Mouse (Mus musculus) small intestine, adult 2 months (tissue): ENCODE data around the gene Fam208a. TPM values are rescaled to one million over a fixed set of nuclear protein-coding genes. Genes with fewer than 3 reads are reported as not detected.

Experiments
- H3K27ac ChIP-seq: fragments of 200-500 bp; 2 replicates; pipeline ENCODE4 v1.5.1; 2012; ENCODE audit warnings: low read depth, low read length, control low read depth, inconsistent platforms; ENCODE audit not compliant: insufficient read depth
- H3K27me3 ChIP-seq: fragments of 200-500 bp; 2 replicates; pipeline ENCODE4 v1.6.1; 2012; ENCODE audit warnings: mild to moderate bottlenecking, moderate library complexity, low read length, inconsistent platforms; ENCODE audit not compliant: control insufficient read depth, insufficient read depth
- H3K36me3 ChIP-seq: fragments of 200-500 bp; 2 replicates; pipeline ENCODE4 v1.6.1; 2012; ENCODE audit warnings: mild to moderate bottlenecking, low read length, control low read depth, inconsistent platforms; ENCODE audit not compliant: control insufficient read depth, insufficient read depth
- H3K4me1 ChIP-seq: fragments of 200-500 bp; 2 replicates; pipeline ENCODE4 v1.6.1; 2012; ENCODE audit warnings: low read length, inconsistent platforms, mixed read lengths; ENCODE audit not compliant: control insufficient read depth, insufficient read depth, insufficient read length
- H3K4me3 ChIP-seq: fragments of 200-500 bp; 2 replicates; pipeline ENCODE4 v1.5.1; 2012; ENCODE audit warnings: low read depth, mild to moderate bottlenecking, control low read depth, inconsistent platforms, low read length, moderate library complexity
- CTCF ChIP-seq: fragments of 200-500 bp; IDR thresholded peaks from 2 replicates; pipeline ENCODE4 v1.5.1; 2012; ENCODE audit warnings: low read depth, mild to moderate bottlenecking, control low read depth, inconsistent platforms, low read length, moderate library complexity, mixed read lengths; ENCODE audit not compliant: insufficient replicate concordance, insufficient read length; ENCODE audit errors: extremely low read depth
- POLR2A ChIP-seq: fragments of 200-500 bp; IDR thresholded peaks from 2 replicates; pipeline ENCODE4 v1.6.1; 2012; ENCODE audit warnings: low read depth, mild to moderate bottlenecking, control low read depth, inconsistent platforms, low read length, moderate library complexity
- WGBS: fragments of 180-500 bp; shearing (Covaris S2); methylation state at CpG from one replicate; pipeline ENCODE4 v1.1.7; 2018; 5-methylcytosine and 5-hydroxymethylcytosine counted together
- polyA plus RNA-seq: library from polyadenylated mRNA; depleted of rRNA; stranded (reverse); fragments of >200 nt; gene quantifications from 2 replicates; pipeline ENCODE4 v1.2.3, GENCODE M21; 2012; rRNA removed

The Fam208a gene
- 1.2 and 1.8 TPM in 2 replicates for polyA plus RNA-seq

- TF ChIP-seq CTCF (no peak), POLR2A (peak; percentile 70)
- Histone ChIP-seq H3K36me3 (0 out of 2 replicates have a peak, but pooled peaks cover 1% of the 10 kb centered on the region), H3K4me1 (peaks cover 4% of the 10 kb centered on the region), H3K27ac (peak within 1 kb of the TSS; percentile 88), H3K27me3 (no peaks in the 10 kb centered on the region), H3K4me3 (peak within 1 kb of the TSS; percentile 71)
- 2% methylated on average over 43 of the region's 43 CpGs for WGBS
Measured at GRCm38 (mm10) chr14:27428573-27428972, at the start of gene Fam208a. Gene Fam208a, plus strand, starts transcription at chr14:27428834.

- 80% methylated on average over 12 of the region's 12 CpGs for WGBS
- Histone ChIP-seq H3K27me3 (no peaks in the 10 kb centered on the region), H3K36me3 (peaks cover 3% of the 10 kb centered on the region), H3K4me1 (no peaks in the 10 kb centered on the region), H3K27ac (peak overlapping the region; percentile 29), H3K4me3 (peak overlapping the region; percentile 57)
- TF ChIP-seq POLR2A (no peak), CTCF (no peak)
Measured at GRCm38 (mm10) chr14:27379404-27379803, 49.2 kb upstream of the Fam208a start.

GRCm38 (mm10) chr14:27381459-27381858 is 47.2 kb upstream of the Fam208a start:
- no peak overlapping the region for H3K4me3 ChIP-seq

GRCm38 (mm10) chr14:27383321-27383830 is 45.3 kb upstream of the Fam208a start:
- WGBS = 86% methylated on average over 5 of the region's 5 CpGs
- TF ChIP-seq POLR2A (no peak), CTCF (no peak)
- Histone ChIP-seq H3K27ac (no peak overlapping the region), H3K4me1 (no peaks in the 10 kb centered on the region), H3K4me3 (no peak overlapping the region), H3K27me3 (no peaks in the 10 kb centered on the region), H3K36me3 (peaks cover 7% of the 10 kb centered on the region)

More at GRCm38 (mm10) chr14:27381459-27381858, 47.2 kb upstream of the Fam208a start:
- Histone ChIP-seq H3K4me1 (no peaks in the 10 kb centered on the region), H3K36me3 (peaks cover 5% of the 10 kb centered on the region), H3K27me3 (no peaks in the 10 kb centered on the region), H3K27ac (no peak overlapping the region)
- TF ChIP-seq CTCF = no peak
- TF ChIP-seq POLR2A = no peak
- WGBS = 61% methylated on average over 7 of the region's 7 CpGs

GRCm38 (mm10) chr14:27384143-27384542 is 44.5 kb upstream of the Fam208a start:
- Histone ChIP-seq H3K4me3 (no peak overlapping the region), H3K27ac (no peak overlapping the region), H3K4me1 (no peaks in the 10 kb centered on the region), H3K36me3 (peaks cover 7% of the 10 kb centered on the region), H3K27me3 (no peaks in the 10 kb centered on the region)
- TF ChIP-seq POLR2A (no peak), CTCF (no peak)
- 83% methylated on average over 4 of the region's 4 CpGs for WGBS

- H3K36me3 ChIP-seq = peaks cover 5% of the 10 kb centered on the region
- H3K27ac ChIP-seq = 0 out of 2 replicates have a peak overlapping the region, but pooled peaks have one; percentile 15
- H3K4me3 ChIP-seq = no peak overlapping the region
- peaks cover 2% of the 10 kb centered on the region; the same call in 1 of the 2 replicates for H3K4me1 ChIP-seq
- no peaks in the 10 kb centered on the region for H3K27me3 ChIP-seq
- no peak for TF ChIP-seq POLR2A
- no peak for TF ChIP-seq CTCF
Measured at GRCm38 (mm10) chr14:27388616-27389015, 40.0 kb upstream of the Fam208a start.

- Histone ChIP-seq H3K27ac (no peak overlapping the region), H3K4me1 (peaks cover 2% of the 10 kb centered on the region; the same call in 1 of the 2 replicates), H3K36me3 (peaks cover 9% of the 10 kb centered on the region), H3K27me3 (no peaks in the 10 kb centered on the region), H3K4me3 (no peak overlapping the region)
- 67% methylated on average over 2 of the region's 2 CpGs for WGBS
- no peak for TF ChIP-seq POLR2A
Measured at GRCm38 (mm10) chr14:27389722-27390121, 38.9 kb upstream of the Fam208a start.

- WGBS = 72% methylated on average over 7 of the region's 7 CpGs
- Histone ChIP-seq H3K4me3 (no peak overlapping the region), H3K36me3 (peaks cover 9% of the 10 kb centered on the region), H3K27ac (no peak overlapping the region), H3K4me1 (peaks cover 2% of the 10 kb centered on the region; the same call in 1 of the 2 replicates), H3K27me3 (no peaks in the 10 kb centered on the region)
- TF ChIP-seq POLR2A (no peak), CTCF (no peak)
Measured at GRCm38 (mm10) chr14:27390663-27391062, 38.0 kb upstream of the Fam208a start.
